Mouse (Mus musculus) kidney, embryonic 16.5 days (tissue): ENCODE results near the gene Hap1. TPM values are rescaled to one million over a fixed set of nuclear protein-coding genes. Genes with fewer than 3 reads are reported as not detected.

Experiments used
- ATAC-seq: fragments of 200-750 bp; cut with Nextera tagmentation; 2 replicates; pipeline ENCODE4 v1.8.0; 2017; ENCODE audit warnings: moderate TSS enrichment; ENCODE audit not compliant: low FRiP score, low TSS enrichment
- H3K27ac ChIP-seq: fragments of 300-500 bp; sonication (generic); 2 replicates; pipeline ENCODE4 v1.5.1; 2014; ENCODE audit warnings: low read length
- H3K27me3 ChIP-seq: fragments of 300-500 bp; sonication (generic); 2 replicates; pipeline ENCODE4 v1.6.1; 2014; ENCODE audit warnings: low read length, control low read depth, mixed read lengths; ENCODE audit not compliant: insufficient read depth
- H3K36me3 ChIP-seq: fragments of 300-500 bp; sonication (generic); 2 replicates; pipeline ENCODE4 v1.6.1; 2014; ENCODE audit warnings: low read length, control low read depth, mixed read lengths; ENCODE audit not compliant: insufficient read depth
- H3K4me1 ChIP-seq: fragments of 300-500 bp; sonication (generic); 2 replicates; pipeline ENCODE4 v1.6.1; 2014; ENCODE audit warnings: low read length, control low read depth, mixed read lengths; ENCODE audit not compliant: insufficient read depth
- H3K4me2 ChIP-seq: fragments of 300-500 bp; sonication (generic); replicated peaks from 2 replicates; pipeline ENCODE4 v1.6.1; 2014; ENCODE audit warnings: low read depth, low read length
- H3K4me3 ChIP-seq: fragments of 300-500 bp; sonication (generic); 2 replicates; pipeline ENCODE4 v1.5.1; 2014; ENCODE audit warnings: mild to moderate bottlenecking, low read length
- H3K9ac ChIP-seq: fragments of 300-500 bp; sonication (generic); replicated peaks from 2 replicates; pipeline ENCODE4 v1.6.1; 2014; ENCODE audit warnings: low read length
- H3K9me3 ChIP-seq: fragments of 300-500 bp; sonication (generic); 2 replicates; pipeline ENCODE4 v1.6.1; 2016; ENCODE audit warnings: low read length, control low read depth
- WGBS: fragments of 180-500 bp; shearing (Covaris S2); extraction: QIAGEN DNeasy Blood & Tissue Kit; methylation state at CpG from one replicate; pipeline ENCODE4 v1.1.7; 2014; 5-methylcytosine and 5-hydroxymethylcytosine counted together
- polyA plus RNA-seq: library from polyadenylated mRNA; unstranded; fragments of >200 nt; fragmentation: Nextera tagmentation; extraction: Ambion mirVana; gene quantifications from 2 replicates; pipeline ENCODE4 v1.2.1, GENCODE M21; 2015

The Hap1 gene
- 15.5 and 18.6 TPM in 2 replicates for polyA plus RNA-seq

- peaks cover 9% of the 10 kb centered on the region for H3K4me1 ChIP-seq
- WGBS, result 1% methylated on average over 49 of the region's 49 CpGs
- no peaks in the 10 kb centered on the region for H3K9me3 ChIP-seq
- peaks cover 46% of the 10 kb centered on the region for H3K27me3 ChIP-seq
- H3K27ac ChIP-seq, result no peak within 1 kb of the TSS
- peak within 1 kb of the TSS; percentile 59 for H3K9ac ChIP-seq
- no peaks in the 10 kb centered on the region for H3K36me3 ChIP-seq
- peak within 1 kb of the TSS; percentile 73 for H3K4me3 ChIP-seq
- H3K4me2 ChIP-seq, result peak within 1 kb of the TSS; percentile 99
- ATAC-seq, result peak; percentile 55; the same call in 1 of the 2 replicates
Measured at GRCm38 (mm10) chr11:100355972-100356818, at the start of gene Hap1. TSS of gene Hap1 (minus strand) at chr11:100356128.

- no peak overlapping the region for H3K4me3 ChIP-seq
- peaks cover 25% of the 10 kb centered on the region for H3K4me1 ChIP-seq
- no peak overlapping the region for H3K4me2 ChIP-seq
- no peak for ATAC-seq
- no peaks in the 10 kb centered on the region for H3K9me3 ChIP-seq
- H3K27me3 ChIP-seq, result no peaks in the 10 kb centered on the region
- WGBS, result 87% methylated on average over 3 of the region's 3 CpGs
- peaks cover 12% of the 10 kb centered on the region; the same call in 1 of the 2 replicates for H3K36me3 ChIP-seq
- H3K9ac ChIP-seq, result no peak overlapping the region
- H3K27ac ChIP-seq, result no peak overlapping the region
Measured at GRCm38 (mm10) chr11:100404456-100405074, 48.6 kb upstream of the Hap1 start.

- no peak for ATAC-seq
Measured at GRCm38 (mm10) chr11:100403445-100404134, 47.7 kb upstream of the Hap1 start.

GRCm38 (mm10) chr11:100402682-100403081, 46.8 kb upstream of the Hap1 start:
- Histone ChIP-seq H3K36me3 (no peaks in the 10 kb centered on the region), H3K9me3 (no peaks in the 10 kb centered on the region), H3K27ac (no peak overlapping the region), H3K4me3 (no peak overlapping the region), H3K4me1 (peaks cover 25% of the 10 kb centered on the region), H3K27me3 (no peaks in the 10 kb centered on the region), H3K9ac (no peak overlapping the region), H3K4me2 (no peak overlapping the region)
- WGBS, result 70% methylated on average over 2 of the region's 2 CpGs
- ATAC-seq, result no peak

More at GRCm38 (mm10) chr11:100403445-100404134, 47.7 kb upstream of the Hap1 start:
- Histone ChIP-seq H3K4me3 (no peak overlapping the region), H3K36me3 (peaks cover 3% of the 10 kb centered on the region; the same call in 1 of the 2 replicates), H3K9ac (no peak overlapping the region), H3K4me1 (peaks cover 25% of the 10 kb centered on the region), H3K27me3 (no peaks in the 10 kb centered on the region), H3K4me2 (no peak overlapping the region), H3K9me3 (no peaks in the 10 kb centered on the region), H3K27ac (0 out of 2 replicates have a peak overlapping the region, but pooled peaks have one; percentile 25)
- WGBS, result 47% methylated on average over 10 of the region's 10 CpGs

GRCm38 (mm10) chr11:100402240-100402639, 46.3 kb upstream of the Hap1 start:
- 26% methylated on average over 6 of the region's 6 CpGs for WGBS
- Histone ChIP-seq H3K4me3 (no peak overlapping the region), H3K9me3 (no peaks in the 10 kb centered on the region), H3K36me3 (no peaks in the 10 kb centered on the region), H3K9ac (no peak overlapping the region), H3K4me2 (no peak overlapping the region), H3K4me1 (peaks cover 25% of the 10 kb centered on the region), H3K27me3 (no peaks in the 10 kb centered on the region), H3K27ac (no peak overlapping the region; the same call in 1 of the 2 replicates)
- ATAC-seq, result no peak

GRCm38 (mm10) chr11:100400842-100401241, 44.9 kb upstream of the Hap1 start:
- ATAC-seq, result no peak
- WGBS, result 76% methylated on average over 6 of the region's 6 CpGs
- H3K27ac ChIP-seq, result no peak overlapping the region
- H3K9ac ChIP-seq, result no peak overlapping the region
- H3K4me1 ChIP-seq, result peaks cover 33% of the 10 kb centered on the region
- no peaks in the 10 kb centered on the region for H3K9me3 ChIP-seq
- H3K4me3 ChIP-seq, result no peak overlapping the region
- no peaks in the 10 kb centered on the region for H3K36me3 ChIP-seq
- no peak overlapping the region for H3K4me2 ChIP-seq
- no peaks in the 10 kb centered on the region for H3K27me3 ChIP-seq

GRCm38 (mm10) chr11:100399727-100400538, 44.0 kb upstream of the Hap1 start:
- 76% methylated on average over 12 of the region's 12 CpGs for WGBS

GRCm38 (mm10) chr11:100399320-100399719, 43.4 kb upstream of the Hap1 start:
- no peak for ATAC-seq
- Histone ChIP-seq H3K36me3 (no peaks in the 10 kb centered on the region), H3K9ac (no peak overlapping the region), H3K4me1 (peaks cover 48% of the 10 kb centered on the region), H3K4me2 (no peak overlapping the region), H3K27me3 (no peaks in the 10 kb centered on the region), H3K27ac (no peak overlapping the region), H3K9me3 (no peaks in the 10 kb centered on the region), H3K4me3 (no peak overlapping the region)
- 57% methylated on average over 9 of the region's 9 CpGs for WGBS

More at GRCm38 (mm10) chr11:100399727-100400538, 44.0 kb upstream of the Hap1 start:
- H3K27me3 ChIP-seq, result no peaks in the 10 kb centered on the region
- H3K4me3 ChIP-seq, result no peak overlapping the region
- H3K27ac ChIP-seq, result no peak overlapping the region
- H3K4me2 ChIP-seq, result no peak overlapping the region
- peaks cover 42% of the 10 kb centered on the region for H3K4me1 ChIP-seq
- no peaks in the 10 kb centered on the region for H3K36me3 ChIP-seq
- no peak overlapping the region for H3K9ac ChIP-seq
- H3K9me3 ChIP-seq, result no peaks in the 10 kb centered on the region
- ATAC-seq, result no peak

- Histone ChIP-seq H3K27ac (no peak overlapping the region), H3K4me1 (peaks cover 50% of the 10 kb centered on the region), H3K9me3 (no peaks in the 10 kb centered on the region), H3K4me3 (no peak overlapping the region), H3K9ac (no peak overlapping the region), H3K4me2 (no peak overlapping the region), H3K27me3 (no peaks in the 10 kb centered on the region), H3K36me3 (no peaks in the 10 kb centered on the region)
- ATAC-seq, result no peak
- 92% methylated on average over 7 of the region's 7 CpGs for WGBS
Measured at GRCm38 (mm10) chr11:100398517-100398916, 42.6 kb upstream of the Hap1 start.
